Mouse (Mus musculus) urinary bladder, postnatal 36 days (tissue): ENCODE results near the gene Robo4.

Source experiments
- DNase-seq, 2 experiments: peaks; one replicate each; pipeline ENCODE4 v3.0.0; 2022; ENCODE audit warnings: low spot score in 2 of 2, mixed read lengths in 1 of 2

Gene Robo4

DNA sequence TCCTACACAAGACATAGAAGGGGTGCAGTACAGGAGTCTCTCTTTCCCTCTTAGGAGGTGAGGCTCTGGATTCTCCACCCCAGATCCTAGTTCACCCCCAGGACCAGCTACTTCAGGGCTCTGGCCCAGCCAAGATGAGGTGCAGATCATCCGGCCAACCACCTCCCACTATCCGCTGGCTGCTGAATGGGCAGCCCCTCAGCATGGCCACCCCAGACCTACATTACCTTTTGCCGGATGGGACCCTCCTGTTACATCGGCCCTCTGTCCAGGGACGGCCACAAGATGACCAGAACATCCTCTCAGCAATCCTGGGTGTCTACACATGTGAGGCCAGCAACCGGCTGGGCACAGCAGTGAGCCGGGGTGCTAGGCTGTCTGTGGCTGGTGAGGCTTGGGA, 804 bp downstream of the Robo4 start:
- DNase-seq, result no peak

DNA sequence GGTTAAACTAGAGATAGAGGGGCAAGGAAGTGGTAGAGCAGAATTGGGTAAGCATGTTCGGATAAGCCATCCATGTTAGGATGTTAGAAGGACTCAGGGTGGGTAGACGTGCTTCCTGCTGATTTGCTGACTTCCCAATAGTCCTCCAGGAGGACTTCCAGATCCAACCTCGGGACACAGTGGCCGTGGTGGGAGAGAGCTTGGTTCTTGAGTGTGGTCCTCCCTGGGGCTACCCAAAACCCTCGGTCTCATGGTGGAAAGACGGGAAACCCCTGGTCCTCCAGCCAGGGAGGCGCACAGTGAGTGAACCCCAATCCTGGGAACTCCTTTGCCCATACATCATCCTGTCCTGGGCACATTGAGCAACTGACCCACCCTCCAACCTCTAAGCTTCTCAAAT, 1.3 kb downstream of the Robo4 start:
- DNase-seq, result no peak

DNA sequence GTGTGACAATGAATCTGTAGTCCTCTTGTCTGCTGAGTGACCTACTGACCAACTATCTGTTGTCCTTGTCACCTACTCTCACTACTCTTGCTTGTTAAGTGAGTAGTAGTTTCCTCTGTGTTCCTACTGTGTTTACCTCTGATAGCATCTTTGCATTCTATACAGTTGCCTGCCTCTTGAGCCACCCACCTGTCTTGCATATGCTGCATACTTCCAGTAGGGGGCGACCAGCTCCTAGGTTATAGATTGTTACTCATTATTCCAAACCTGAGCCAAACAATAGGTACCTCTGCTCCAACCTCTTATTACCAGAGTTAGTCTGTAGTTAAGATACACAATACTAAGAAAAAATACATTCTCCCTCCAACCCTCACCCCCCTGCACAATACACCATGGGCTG, 4.7 kb downstream of the Robo4 start:
- DNase-seq, result no peak

DNA sequence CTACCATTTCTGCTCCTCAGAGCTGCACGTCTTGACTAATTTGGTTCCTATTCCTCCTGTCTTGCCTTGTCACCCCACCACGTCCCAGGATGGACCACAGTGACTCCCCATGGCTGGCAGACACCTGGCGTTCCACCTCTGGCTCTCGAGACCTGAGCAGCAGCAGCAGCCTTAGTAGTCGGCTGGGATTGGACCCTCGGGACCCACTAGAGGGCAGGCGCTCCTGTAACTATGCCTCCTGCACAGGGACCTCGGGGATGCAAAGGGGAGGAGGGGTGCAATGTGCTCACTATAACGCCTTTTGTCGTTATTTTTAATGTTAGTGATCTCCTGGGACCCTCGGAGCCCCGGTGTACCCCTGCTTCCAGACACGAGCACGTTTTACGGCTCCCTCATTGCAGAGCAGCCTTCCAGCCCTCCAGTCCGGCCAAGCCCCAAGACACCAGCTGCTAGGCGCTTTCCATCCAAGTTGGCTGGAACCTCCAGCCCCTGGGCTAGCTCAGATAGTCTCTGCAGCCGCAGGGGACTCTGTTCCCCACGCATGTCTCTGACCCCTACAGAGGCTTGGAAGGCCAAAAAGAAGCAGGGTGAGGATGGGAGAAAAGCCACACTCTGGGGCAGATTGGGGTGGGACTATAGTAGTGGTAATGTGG, 6.3 kb downstream of the Robo4 start:
- no peak for DNase-seq

DNA sequence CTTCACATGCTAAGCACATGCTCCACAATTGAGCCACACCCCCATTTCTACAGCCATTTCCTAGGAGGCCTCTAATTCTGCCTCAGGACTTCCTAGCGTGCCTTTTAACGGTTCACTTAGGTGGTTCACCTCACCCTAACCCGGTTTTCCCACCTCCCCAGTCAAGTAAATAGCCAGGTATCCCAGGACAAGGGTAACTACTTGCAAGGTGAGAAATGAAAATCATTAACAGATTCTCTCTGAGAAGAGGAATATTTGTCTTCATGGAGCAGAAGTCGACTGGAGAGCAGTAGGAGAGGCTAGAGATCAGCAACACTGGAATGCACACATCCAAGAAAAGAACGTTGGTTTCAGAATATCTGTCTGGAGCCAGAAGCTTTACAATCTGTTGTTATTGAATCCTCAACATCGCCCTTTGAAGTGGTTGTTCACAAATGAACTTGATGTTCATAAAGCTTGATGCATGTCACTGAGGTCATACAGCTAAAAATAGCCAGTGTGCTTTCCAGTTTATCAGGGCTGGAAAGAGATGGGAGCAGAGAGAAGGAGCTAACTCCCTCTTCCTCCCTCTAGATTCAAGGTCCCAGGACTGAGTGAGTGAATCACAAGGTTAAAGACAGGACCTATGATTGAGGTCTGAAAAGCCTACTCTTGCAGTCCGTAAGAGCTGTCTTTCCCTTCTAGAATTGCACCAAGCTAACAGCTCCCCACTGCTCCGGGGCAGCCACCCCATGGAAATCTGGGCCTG, 8.2 kb downstream of the Robo4 start:
- DNase-seq, result no peak

DNA sequence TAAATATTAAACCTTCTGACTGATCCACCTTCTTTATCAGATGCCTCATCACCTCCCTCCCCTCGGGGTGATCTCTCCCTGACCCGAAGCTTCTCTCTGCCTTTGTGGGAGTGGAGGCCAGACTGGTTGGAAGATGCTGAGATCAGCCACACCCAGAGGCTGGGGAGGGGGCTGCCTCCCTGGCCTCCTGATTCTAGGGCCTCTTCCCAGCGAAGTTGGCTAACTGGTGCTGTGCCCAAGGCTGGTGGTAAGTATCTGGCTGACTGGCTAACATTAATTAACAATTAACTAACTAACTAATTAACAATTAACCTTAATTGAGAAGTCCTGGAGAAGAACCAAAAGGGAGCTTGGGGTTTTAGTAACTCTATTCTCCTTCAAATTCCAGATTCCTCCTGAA, 11.3 kb downstream of the Robo4 start:
- no peak for DNase-seq

DNA sequence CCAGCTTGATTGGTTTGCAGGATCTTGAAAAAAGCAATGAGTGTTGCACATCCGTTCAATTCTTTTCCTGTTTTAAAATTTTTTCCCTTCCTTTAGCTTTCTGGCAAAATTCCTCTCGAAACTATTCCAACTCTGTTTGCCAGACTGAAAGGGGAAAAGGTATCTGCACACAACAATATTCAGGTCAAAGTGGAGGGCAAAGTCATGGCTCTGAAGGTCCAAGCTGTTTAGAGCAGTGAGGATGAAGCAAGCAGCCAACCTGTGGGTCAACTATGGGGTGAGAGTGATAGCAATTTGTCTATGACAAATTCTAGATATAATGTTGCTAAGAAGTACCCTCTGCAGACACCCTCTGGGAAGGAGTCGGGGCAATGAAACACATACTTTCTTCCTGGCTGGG, 13.0 kb downstream of the Robo4 start:
- no peak for DNase-seq

DNA sequence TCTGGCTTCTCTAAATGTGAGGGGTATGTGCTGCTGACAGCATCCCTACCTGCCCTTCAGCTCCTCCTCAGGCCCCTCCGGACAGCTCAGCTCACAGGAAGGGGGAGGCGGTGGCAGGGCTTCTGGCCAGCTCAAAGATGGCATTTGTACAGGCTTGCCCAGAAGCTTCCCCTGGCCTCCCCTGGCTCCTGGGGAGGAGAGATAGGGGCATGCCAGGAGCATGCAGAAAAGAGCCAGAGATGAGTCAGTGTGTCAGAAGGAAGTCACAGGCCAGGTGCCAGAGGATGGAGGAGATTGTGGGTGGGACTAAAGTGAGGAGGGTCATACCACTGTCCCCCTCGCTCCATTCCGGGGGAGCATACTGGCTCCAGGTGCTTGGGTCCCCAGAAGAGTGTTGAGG, 17.1 kb downstream of the Robo4 start:
- no peak for DNase-seq

DNA sequence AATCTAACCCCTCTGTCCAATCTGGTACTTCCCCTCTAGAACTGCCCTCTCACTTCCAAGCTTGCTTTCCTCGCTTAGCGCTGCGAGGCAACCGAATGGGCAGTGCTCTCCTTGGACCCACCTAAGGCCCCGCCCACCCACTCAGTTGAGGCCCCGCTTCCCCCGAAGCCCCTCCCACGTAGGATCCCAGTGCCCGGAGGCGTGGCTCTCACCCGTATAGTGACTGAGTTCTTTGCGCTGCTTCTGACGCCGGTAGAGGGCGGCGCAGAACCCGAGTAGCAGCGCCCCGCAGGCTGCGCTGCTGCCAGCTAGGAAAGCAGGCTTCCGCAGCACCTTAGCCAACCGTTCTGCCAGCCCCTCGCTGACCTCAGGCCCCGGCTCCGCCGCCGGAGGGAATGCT, 19.0 kb downstream of the Robo4 start:
- peak; percentile 70 to 83 for DNase-seq

DNA sequence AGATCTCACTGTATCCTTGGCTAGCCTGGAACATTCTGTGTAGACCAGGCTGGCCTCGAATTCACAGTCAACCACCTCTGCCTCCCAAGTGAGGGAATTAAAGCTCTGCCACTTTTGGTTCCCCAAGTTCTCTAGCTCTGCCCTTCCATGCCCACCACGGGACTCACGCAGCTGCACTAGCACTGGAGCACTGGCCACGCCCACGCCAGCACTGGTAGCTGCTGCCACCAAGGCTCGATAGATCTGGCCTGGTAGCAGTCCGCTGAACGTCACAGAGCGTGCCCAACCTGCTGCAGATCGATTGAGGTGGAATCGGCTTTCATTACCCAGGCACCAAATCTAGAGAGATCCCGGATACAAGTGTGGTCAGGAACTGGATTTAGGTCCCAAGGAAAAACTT, 19.5 kb downstream of the Robo4 start:
- DNase-seq, result no peak

DNA sequence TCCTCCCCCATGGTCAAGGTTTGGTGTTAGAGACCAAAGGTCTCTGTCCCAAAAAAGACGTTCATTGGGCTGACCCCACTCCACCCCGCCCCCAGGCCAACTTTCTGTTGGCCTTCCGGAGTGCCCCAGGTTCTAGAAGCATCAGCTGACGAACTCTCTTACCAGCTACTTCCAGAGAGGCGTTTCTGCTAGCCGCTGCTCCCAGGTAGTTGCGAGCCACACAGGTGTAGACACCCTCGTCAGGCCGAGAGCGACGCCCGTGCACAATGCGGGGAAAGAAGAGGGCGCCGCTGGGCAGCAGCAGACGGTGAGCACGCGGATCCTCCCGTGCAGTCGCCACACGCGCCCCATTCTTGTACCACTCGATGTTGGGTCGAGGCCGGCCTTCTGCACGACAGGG, 27.6 kb downstream of the Robo4 start:
- no peak for DNase-seq

DNA sequence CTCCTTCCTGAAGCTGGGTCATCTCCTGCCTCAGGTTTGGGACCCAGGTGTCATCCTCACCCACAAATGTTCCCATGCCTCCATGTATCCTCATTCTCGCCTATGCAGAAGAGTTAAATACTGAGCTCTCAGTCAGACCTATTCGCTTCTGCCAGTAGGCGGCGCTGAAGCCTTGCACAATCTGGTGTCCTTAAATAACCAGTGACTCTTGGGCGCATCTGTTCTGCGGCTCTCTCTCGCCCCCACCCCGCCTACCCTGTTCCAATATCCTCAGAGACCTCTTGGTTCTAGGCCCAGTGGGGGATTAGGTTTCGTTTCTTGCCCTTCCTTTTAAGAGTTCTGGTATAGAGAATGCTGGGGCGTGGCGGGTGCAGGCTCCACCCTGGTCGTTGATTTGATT, 28.9 kb downstream of the Robo4 start:
- DNase-seq, result peak; percentile 74 to 80

DNA sequence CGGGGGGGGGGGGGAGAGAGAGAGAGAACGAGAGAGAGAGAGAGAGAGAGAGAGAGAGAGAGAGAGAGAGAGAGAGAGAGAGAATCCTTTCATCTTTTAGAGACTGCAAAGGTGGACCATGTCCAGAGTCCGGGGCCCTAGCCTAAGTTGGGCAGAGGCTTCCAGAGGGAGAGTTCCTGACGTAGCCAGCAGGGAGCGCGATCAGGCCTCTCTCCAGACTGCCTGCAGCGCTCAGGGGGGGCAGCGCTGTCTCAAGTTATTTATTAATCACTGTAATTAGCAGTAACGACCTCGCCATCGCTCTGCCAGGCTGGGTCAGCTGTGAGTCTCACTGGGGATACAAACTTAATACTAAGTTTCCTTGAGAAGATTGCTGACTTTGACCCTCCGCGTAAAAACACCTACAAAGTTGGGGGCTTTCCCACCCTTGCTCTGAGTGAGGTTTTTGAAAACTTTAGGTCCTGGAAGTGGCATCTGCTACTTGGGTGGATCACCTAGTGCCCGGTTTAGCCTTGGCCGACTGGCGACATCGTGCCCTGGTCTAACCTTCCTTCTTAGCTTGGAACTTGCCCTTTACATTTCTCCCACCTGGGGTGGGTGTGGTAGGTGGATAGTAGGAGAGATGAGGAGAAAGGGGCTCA, 30.4 kb downstream of the Robo4 start:
- DNase-seq, result no peak

DNA sequence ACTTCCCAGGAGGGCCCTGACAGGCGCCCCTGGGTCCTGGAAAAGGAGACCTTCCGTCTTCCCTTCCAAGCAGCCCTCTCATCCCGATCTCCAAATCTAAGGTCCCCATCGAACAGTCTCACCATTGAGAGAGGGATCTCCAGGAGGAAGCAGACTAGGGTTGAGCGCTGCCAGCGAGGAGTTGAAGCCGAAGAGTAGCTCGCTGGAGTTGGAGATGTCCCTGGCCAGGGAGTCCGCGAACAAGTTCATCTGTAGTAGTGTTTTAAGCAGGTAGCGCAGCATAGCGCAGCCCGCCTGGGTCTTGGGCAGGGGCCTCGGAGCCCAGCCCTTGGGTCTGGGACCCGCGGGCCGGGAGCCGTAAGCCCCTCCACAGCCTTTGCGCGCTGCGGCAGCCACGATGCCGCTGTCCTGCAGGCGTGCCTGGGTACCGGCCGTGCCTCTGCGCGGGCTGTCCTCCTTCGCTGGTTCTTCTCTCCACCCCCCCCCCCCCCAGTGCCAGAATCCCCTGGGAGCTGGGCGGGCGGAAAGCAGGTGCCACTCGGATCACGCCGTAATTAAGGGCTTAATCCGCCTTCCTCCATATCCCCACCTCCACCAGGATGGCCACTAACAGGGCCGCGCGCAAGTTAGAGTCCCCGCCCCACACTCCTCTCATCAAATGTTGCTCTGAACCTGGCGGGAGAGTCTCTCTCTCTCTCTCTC, 31.2 kb downstream of the Robo4 start, which contains the start of gene Robo3:
Robo3 (minus strand) TSS at position 527 of the 702 bp plus-strand sequence.
- DNase-seq, result no peak

DNA sequence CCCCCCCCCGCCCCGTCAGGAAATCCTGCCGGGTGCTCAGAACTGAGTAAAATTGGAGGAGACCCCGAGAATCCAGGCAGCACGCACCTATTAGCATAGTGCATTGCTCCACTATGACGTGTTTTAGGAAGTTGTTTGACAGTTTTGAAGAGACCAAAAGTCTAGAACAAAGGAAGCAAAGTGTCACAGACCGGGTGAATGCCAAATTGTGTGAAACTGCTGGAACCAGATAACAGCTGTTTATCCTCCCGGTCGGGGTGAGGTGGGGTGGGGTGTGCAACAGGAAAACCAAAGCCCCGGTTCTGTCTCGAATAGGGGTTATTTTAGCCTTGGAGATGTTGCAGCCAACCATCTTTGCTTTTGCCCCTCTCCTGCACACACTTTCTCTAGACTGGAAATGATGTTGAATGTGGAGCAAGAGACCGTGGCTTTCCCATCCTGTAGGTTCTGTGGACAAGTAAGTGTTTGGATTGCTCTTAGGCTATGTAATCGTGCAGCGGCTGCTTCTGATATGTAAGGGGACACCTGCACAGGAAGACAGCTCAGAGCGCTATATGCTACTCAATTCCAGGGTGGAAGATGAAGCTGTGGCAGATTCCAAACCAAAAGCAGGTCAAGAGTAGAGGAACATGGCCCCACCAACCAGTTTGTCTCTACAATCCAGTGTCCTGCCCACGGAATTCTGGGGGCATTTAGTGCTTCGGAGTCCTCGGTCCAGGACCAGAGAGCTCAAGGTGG, 32.3 kb downstream of the Robo4 start:
- DNase-seq, result no peak

DNA sequence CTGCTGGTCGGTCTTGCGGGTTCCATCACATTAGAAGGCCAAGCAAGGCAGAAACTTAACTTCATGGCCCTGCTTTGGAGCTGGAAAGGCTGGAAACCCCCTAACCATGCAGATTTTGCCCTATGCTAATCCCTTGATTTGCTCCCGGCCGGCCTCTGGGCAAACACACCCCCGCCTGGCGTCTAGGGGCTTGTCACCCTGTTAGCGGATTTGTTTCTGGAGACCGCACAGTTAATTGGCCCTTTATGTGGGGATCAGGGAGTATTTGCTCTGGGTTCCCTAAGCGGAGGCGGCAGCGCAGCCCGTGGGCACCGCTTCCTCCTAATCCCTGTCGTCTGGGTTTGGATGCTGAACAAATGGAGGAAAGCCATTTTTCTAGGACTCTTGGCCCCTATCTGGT, 33.2 kb downstream of the Robo4 start:
- DNase-seq, result no peak

DNA sequence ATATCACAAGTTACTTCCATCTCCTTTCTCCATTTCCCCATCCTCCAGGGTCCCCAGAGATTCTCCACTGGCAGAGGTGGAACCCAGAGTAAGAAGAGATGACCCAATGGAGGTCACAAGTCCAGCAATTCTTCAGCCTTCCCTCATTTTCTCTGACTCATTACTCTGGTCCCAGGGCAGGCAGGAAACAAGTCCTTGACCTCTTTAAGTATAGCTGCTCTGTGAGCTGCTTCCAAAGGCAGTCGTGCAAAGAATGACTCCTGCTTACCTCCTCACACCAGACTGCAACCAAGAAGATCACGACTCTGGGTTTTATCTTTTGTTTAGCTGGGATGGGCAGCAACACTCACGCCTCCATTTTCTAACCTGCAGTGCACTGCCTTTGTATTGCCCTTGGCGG, 33.9 kb downstream of the Robo4 start:
- no peak for DNase-seq

DNA sequence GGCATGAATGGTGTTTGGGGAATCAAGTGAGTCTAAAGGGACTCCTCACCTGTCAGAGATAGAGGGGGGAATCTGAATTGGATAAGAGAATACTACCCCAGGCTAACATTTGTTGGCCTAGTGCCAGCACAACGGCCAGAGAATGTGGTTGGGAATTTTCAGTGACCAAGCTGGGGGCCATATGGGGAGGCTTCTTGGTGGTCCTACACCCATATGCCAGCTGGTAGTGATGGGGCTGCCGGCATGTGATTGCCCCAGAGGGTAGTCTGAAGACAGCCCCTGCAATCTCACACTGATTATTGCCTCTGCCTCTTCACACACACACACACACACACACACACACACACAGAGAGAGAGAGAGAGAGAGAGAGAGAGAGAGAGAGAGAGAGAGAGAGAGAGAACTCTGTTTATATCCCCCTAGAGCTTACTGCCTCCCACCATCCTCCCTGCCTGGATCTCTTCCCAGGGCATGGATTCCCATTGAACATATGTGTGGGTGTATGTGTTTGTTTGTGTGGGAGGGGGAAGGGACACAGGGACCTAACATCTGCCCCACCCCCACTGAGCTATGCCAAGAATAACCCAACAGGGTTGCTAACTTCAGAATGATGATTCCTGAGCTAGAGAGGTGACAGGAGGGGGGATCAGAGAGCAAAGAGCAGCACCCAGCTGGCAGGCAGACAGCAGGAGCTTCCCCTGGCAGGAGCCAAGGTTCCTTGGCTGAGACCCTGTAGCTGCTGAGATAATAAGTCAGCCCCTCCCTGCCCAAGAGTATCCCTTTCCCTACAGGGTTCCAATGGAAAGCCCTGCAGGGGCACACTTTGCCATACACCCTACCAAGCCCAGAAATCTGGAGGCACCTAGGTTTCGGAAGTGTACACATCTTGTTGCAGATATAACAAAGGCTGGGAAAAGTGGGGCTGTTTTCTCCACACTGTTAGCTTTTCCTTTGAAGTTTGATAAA, 36.4 kb downstream of the Robo4 start:
- DNase-seq, result no peak

DNA sequence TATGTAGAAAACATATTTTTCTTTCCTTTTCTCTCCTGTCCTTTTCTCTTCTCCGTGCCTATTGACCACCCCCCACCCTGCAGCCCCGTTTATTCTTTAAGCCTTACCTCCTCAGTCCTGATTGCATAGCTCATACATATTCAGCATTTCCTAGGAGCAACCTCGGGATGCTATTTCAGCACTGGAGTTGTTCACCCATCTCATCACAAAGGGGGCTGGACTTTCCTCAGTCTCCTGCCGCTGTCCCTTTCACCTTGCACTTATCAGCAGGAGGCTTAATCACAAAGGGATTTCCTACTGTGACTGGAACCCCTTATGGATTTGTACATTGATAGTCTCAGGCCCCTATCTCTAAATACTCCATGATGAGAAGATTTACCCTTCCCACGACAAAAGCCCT, 50.7 kb downstream of the Robo4 start:
- DNase-seq, result no peak

DNA sequence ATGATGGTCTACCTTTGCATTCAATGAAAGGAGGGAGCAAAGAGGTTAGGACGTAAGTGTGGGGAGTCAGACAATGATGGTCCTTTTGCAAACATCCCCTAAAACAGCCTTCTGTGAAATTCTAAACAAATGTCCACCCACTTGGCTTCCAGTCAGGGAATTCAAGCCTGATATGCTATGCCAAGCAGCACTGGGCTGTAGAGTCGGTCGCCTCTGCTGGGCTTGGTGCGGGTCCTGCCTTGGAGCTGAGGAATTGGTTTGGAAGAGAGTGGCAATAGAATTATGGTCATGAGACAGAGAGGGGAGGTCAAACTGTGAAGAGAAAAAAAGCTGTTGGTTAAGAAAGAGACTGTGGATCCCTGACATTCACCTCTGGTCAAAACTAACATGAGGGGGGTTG, 51.6 kb downstream of the Robo4 start:
- no peak for DNase-seq
